Mouse (Mus musculus): ENCODE results near the gene Wrnip1.

Wrnip1 gene

DNA sequence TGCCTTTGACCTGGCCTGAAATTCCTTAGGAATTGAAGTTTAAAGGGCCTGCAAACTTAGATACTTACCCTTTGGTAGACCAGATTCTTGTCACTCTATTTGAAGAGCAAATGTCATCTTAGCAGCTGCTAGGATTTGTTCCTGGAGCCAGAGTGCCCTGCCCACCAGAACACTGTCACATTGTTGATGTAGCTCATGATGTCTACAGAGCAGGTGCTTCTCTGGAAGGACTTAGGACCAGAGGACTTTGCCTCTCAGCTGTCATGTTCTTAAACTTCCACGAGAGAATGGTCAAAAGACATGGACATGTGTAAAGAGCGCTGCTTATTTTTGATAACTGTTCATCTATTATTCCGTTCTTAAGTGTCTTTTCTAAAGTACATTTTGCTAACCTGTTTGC lies 17.4 kb downstream of the Wrnip1 start:
- DNase-seq = no peak

DNA sequence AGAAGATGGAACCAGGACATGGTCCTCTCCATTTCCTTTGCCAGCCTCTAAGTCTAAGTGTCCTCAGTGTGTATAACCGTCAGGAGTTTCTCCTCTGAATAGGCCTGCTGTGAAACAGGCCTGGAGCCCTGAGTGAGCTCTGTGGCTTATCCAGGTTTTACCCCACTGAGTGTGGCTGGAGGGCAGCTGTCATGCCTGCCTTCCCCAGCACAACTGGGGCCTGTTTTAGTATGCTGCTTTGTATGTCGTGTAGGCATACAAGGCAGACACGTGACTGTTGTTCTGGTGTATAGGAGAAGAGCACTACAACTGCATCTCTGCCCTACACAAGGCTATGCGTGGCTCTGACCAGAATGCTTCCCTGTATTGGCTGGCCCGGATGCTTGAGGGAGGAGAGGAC lies 18.1 kb downstream of the Wrnip1 start:
- no peak for DNase-seq

DNA sequence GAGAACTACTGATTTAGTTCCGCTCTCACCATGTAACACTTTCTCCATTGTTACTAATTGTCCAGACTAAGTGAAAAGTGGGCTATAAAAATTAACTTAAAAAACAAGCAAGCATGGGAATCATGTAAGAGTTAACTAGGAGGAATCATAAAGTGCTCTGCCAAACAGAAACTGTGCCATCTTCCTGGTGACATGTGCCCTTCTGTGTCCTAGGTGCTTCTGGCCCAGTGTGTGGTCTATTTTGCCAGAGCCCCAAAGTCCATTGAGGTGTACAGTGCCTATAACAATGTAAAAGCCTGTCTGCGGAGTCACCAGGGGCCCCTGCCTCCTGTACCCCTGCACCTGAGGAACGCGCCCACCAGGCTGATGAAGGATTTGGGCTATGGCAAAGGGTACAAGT lies 19.8 kb downstream of the Wrnip1 start:
- no peak for DNase-seq

DNA sequence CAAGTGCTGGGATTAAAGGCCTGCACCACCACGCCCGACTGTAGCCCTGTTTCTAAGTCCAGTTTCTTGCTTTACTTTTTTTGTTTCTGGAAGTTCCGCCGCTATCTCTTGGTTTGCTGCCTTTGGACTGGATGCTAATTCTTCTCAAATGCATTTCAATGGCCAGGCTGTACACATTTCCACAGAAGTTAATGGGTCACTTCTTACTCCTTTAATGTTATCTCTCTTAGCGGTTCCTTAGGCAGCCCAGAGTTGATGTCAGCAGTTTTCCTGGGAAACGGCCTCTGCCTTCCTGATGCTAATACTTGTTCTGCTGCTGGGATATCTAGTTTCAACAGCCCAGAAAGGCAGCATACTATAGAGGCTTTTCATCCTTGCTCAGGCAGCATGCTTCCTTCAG lies 21.3 kb downstream of the Wrnip1 start:
- no peak for DNase-seq

DNA sequence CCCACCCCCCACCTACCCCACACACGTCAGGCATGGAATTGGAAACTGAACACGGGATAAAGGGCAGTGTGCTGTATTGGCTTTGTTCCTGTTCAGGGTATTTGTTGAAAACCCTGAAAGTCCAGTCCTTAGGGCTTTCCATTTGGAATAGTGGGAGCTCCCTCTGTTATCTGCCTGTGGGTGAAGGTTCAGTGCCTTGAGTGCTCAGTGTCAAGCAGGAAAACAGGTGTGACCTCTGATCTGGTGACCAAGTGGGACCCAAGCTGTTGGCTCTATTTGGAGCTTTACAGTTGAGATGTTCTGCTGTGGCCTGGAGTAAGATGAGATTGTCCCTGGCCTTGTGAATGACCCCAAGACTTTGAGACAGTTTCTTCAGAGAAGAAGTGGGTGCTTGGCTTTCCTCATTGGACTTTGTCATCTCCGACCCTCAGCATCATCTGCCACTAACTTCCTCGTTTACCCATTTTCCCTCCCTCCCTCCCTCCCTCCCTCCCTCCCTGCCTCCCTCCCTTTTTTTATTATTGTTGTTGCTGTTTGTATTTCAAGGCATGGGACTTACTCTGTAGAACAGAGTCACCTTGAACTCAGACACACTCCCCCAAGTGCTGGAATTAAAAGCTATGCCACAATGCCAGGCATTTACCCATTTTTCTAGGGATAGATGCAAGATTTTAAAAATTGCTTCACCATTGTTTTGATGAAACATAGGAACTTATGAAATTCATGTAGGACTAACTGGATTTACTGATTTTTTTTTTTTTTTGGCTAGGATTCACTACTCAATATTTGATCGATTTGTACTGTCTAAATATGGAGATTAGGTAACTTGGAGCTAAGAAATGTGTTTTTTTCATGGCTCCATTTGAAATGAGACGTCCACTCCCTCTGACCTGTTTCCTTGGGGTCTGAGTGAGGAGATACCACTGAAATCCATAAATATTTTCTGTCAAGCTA lies 22.8 kb downstream of the Wrnip1 start:
- DNase-seq = no peak

DNA sequence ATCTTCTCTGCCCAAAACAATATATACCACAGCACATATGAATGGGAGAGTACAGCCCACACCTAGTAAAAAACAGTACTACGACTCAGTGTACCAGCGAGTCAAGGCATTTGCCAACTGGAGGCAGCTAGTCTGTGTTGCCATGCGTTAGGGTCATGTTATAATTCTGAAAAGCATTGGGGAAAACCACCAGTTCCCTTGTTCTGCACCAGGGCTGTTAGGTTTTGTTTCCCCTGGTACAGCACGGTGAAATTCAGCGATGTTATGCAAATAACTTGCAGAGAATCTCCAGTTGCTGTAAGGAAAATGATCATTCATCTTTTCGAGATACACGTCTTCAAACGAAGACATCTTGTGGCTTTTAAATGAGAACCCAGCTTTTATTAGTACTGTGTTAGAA lies 23.7 kb downstream of the Wrnip1 start:
- no peak for DNase-seq

DNA sequence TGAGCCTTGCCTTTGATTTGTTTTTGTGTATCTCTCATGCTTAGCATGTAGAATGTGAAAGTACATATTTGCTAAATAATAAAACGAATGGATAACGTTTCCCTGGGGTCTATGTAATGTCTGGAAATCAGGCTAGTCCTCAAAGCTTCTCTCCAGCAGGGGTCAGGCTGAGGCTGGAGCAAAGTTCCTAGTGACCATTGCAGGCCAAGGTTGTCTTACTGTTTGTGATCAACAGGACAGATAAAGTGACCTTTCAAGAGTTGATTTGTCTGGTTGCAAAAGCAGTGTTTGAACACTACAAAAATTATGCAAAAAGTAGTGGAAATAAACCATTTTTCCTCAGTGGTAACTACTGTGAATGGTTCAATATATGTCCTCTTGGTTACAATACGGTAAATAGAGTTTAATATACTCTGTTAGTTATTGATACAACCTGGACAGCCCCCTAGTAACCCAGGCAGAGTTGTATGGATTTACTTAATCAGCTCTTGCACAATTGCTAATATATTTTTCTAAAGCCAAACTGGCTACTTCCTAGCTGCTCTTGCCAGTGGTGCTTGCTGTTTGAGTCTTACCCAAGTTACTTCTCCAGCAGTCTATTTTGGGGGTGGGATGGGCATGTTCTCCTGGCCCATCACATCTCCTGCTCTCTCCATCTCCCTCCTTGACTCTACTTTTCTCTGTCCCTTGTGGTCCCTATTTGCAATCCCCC lies 25.4 kb downstream of the Wrnip1 start:
- no peak for DNase-seq

DNA sequence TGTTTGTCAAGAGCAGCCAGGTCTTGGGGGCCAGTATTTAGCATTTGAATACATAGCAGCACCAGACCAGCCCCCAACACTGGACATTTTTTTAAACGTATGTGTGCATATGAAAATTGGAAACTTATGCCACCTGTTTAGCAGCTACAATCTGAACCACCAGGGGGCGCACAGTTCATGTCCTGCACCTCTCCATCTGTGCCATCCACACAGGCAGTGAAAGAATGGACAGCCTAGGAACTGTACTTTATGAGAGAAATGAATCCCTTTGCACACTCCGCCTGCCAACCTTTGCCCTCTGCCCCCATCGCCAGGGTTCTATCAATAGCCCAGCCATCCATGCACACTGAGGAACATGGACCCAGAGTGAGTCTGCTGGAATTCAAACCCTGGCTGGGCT lies 26.1 kb downstream of the Wrnip1 start:
- DNase-seq = peak; percentile 48 to 74

DNA sequence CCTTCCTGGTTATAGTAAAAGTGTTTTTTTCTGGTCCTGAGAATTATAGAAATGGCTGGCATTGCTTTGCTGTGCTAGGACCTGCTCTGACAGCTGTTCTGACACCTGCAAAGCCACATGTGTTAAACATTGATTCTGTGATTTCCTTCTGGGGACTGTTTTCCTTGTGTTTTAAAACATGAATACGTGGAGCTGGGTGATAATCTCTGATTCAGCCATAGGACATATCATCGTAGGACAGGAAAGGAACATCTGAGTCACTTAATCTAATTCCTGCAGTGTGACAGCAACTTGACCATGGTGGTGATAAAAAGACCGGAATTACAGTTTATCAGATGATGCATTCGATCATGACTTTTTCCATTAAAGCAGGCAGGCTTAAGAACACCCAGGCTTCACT lies 27.0 kb downstream of the Wrnip1 start:
- no peak for DNase-seq

DNA sequence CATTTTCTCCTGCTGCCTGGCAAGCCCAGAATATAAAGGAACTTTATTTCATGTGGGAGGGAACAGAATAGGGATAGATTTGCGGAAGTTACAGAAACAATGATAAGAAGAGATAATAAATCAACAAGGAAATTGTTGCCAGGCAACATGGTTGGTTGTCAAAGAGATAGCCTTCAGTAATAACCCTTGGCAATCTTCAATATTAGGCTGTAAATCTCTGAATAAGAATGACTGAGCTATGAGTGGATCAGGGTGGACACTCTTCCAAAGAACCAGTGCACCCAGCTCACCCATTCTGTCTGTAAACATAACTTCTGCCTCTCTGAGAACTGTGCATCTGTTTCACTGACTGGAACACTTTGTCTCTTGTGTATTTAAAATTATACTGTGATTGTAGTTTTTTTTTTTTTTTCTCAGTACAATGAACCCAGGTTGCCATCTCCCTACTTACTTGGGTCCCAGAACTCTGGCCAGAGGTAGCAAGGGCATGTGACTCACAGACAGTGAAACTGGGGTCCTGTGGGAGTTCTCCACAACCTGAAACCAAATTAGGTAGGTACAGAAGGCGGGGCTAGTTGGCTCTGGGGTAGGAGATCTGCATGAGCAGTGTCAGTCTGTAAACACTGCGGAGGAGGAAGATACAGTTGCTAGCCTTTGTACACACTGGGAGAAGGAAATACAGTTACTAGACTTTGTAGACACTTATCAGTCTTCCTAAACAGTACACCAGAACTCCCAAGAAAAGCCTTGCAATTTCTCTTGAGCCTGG lies 29.9 kb downstream of the Wrnip1 start:
- no peak for DNase-seq

DNA sequence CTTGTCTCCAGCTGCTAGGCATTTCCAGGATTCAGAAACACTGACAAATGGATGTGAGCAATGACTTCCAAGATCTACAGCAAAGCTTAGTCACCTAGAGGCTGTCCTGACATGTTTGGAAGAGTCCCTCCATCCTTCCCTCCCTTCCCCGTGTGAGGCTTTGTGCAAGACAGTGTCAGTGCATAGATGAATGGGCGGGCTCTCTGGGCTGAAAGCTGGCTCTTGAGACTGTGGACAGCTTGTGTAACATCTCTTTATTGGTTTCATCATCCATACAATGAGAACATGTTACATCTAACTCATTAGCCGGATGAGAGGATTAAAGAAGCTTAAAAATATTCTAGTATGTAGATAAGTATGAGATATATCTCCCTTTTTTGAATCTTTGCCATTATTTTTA lies 30.9 kb downstream of the Wrnip1 start:
- DNase-seq = no peak

DNA sequence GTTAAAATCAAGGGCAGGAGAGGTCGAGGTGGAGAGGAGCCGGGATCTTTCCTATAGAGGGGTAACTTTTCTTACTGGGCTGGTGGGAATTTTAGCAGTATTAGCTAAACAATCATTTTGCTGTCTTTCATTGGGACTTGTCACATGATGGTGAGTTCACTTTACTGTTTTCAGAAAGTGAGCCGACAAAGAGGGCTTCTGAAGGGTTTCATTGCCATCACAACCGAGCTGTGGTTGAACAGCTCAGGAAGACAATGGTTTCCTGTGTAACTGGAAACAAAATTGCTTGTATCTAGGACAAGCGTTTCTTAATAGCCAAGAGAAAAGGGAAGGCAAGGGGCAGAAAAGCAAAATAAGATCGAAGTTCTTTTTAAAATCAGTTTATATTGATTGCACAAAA lies 31.4 kb downstream of the Wrnip1 start:
- no peak for DNase-seq

DNA sequence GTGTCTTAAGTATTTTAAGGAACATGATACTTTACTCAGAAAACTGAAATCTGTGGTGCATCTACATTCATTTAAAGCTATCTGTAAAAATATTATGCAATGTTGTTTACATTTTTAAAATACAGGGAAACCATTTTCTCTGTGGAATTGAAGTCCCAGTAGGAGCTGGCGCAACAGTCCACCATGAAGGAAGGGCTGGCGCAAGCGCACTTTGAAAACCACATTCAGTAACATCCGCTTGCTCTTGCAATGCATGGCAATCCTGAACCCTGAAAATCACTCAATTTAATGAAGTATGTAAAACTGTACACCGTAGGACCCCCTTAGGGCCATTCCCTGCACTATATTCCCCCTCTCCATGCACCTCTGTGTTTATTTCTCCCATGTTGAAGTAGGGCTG lies 32.7 kb downstream of the Wrnip1 start:
- no peak for DNase-seq

DNA sequence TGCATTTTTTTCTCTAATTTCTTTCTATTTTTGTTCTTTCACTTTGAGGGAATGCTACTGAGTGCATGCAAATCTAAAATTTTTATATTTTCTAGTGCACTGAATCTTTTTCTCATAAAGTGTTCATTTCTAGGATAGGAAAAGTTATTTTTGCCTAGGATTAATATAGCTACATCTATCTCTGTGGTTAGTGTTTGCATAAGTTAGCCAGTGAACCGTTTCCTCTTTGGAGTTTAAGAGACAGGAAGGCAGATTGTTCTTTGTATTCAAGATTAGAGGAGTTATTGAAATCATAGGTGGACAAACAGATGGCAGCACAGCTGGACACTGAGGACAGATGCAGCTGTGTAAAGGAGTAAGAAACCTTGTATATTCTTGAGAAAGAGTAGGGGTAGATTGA lies 37.5 kb downstream of the Wrnip1 start:
- no peak for DNase-seq

DNA sequence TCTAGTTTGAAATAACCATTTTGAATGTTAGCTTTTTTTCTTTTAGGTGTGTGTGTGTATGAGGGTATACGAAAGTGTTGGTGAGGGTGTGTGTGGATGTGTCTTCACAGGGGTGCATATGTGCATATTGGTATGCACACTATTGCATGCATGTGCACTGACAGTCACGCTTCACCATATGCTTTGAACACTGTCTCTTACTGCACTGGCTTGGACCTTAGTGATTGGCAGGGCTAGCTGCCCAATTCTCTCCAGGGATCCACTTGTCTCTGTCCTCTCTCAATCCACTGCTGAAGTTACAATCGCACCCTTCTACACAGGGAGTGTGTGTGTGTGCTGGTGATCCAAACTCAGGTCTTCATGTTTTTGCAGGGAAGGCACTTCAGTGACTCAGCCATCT lies 39.5 kb downstream of the Wrnip1 start:
- DNase-seq = no peak

DNA sequence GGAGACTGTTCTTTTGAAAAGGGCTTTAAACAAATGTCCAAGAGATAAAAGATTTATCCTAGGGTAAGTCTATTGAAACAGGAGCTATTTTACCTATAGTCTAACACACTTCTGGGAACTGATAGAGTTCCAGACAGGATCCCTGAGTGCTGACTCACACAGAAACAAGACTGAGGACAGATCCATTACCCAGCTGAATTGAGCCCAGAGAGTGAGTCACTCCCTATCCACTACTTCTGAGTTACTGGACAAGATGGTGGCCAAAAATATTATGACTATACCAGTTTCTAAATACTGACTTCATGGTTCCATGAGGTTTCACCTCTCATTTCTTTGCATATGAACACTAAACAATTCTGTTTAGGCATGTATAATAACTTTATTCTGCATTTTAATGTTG lies 44.4 kb downstream of the Wrnip1 start:
- DNase-seq = no peak

DNA sequence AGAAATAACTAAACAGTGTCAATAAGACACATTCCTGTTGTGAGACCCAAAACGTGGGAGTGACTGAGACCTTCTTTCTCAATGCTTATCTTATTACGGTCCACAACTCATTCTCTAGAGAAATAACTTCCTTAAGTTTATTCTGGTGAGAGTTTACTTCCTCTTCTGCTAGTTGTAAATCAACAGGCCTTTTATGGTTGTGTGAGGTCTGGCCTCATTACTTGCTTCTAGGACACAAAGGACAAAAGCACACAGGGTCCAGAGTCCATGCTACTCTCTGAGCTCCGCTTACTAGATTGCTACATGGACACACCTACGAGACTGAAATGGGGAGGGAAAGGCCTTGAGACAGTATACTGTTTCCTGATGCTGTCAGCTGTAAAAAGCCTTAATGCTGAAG lies 47.3 kb downstream of the Wrnip1 start:
- no peak for DNase-seq

DNA sequence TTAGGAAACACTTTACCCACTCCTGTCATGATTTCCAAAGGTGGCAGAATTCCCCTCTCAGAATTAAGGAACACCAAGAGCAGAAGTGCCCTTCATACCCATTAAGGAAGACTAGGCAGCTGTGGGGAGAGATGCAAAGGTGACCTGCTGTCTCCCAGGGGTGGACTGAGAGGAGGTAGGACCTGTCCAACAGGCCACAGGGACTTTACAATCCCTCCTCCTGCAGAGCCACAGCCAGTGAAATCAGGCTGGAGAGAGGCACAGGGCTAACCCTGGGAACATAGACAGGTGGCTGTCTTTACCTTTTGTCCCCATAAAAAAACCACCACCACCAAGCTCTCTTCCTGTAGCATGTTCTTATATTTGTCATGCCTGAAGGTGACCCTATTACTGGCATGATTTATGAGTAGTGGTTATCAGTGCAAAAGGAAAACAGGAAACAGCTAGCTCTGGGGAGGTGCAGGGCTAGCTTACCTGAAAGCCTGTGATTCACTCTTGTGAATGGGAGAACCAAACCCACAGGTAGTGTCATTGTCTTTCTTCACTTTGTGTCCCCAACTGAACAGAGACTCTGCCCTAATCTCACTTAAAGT lies 47.8 kb downstream of the Wrnip1 start:
- no peak for DNase-seq

DNA sequence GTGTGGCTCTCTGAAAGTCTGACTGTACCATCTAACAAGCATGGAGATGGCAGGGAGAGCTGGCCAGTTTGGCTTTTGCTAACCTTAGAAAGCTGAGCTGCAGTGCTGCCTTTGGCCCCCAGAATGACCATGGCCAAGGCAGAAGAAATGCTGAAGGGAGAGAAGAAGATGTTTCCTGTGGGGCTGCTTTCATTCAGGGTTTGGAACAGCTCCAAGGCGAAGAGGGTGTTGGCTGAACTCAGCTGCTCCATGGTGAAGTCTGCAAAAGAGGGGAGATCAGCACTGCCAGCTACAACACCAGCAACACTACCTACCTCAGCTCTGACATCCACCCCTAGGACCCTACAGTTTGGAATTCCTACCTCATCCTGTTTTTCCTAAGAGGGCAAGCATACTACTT lies 48.3 kb downstream of the Wrnip1 start:
- DNase-seq = no peak

DNA sequence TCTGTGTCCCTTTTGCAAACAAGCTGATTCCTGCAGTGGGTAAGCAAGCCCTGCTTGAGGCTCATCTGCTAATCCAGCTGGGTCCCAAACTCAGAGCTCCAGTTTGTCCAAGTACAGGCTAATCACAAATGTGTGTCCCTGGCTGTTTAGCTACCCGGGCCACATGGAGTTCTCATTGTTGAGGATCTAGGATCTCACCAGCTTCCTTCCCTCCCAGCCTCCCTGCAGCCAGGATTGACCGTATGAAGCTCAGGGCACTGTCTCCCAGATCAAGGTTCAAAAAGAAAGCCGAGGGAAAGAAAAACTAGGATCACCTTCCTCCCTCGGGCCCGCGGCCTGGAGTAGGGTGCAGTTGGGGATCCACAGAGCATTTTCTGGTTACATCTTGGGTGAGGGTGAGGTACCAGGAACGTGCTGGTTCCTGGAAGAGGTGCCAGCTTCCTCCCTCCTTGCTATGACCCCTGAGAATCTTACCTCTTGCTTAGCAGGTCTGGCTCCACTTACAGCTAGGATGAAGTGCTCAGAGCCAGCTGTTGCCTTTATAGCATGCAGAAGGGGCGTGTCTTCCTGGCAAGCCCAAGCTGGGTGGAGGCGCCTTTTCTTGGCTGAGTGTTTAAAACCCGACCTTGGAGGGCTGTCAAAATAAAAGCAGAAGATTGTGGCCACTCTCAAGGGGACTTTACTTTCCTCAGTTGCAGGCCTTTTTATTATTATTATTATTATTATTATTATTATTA lies 49.0 kb downstream of the Wrnip1 start, which contains the start of gene Serpinb1a:
Gene Serpinb1a (minus strand): TSS at position 518 of the 737 bp plus-strand sequence.
- no peak for DNase-seq

DNA sequence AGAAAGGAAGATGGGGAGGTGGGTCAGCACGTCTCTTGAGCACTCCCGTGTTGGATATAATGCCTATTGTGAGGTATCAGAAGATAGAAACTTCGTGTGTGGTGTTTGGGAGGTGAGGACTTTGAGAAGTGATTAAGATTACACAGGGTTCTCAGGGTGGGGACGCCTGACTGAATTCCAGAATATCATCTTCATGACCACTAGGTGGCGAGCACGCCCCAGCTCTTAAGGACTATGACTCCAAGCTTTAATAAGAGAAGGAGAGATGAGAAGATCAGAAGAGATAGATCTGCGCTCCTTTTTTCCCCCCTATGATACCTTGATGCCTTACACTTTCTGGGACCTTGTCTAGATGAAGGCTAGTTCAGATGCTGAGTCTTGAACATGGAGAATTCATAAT lies 50.1 kb downstream of the Wrnip1 start:
- DNase-seq = peak; percentile 22 to 61

DNA sequence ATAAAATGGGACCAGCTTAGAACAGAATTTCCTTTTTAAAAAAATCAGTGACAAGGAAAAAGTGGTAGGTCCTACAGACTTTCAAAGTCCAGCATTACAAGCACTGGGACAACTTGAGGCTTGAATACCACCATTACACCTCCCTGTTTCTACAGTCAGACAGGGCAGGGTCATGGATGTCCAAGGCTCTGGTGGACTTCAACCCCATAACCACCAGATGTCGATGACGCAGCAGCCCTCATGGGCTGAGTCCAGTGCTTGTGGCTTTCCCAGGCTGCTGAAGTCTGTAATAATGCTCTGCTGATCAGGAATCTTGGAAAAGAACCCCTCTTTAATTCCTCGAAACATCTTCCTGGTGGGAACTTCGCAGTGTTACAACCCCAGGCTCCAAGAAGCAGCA lies 50.7 kb downstream of the Wrnip1 start:
- DNase-seq = no peak

All from cerebellum, postnatal 25 days (tissue).